Mouse (Mus musculus) myocyte (in vitro differentiated cells): Measurements from ENCODE around the gene Mars2.

ENCODE experiments used
- MYOD1 ChIP-seq, 3 experiments: IDR thresholded peaks; one replicate each; pipeline ENCODE4 v1.6.1; 2011; ENCODE audit warnings: control low read depth in 2 of 3, low read depth in 2 of 3, mild to moderate bottlenecking in 2 of 3, moderate library complexity in 1 of 3; ENCODE audit not compliant: insufficient read length in 2 of 3, control insufficient read depth in 1 of 3
- POLR2A ChIP-seq: IDR thresholded peaks from one replicate; pipeline ENCODE4 v1.6.1; 2011; ENCODE audit warnings: low read depth, mild to moderate bottlenecking, control low read depth, moderate library complexity; ENCODE audit not compliant: insufficient read length
- POLR2AphosphoS2 ChIP-seq: IDR thresholded peaks from one replicate; pipeline ENCODE4 v1.6.1; 2011; ENCODE audit warnings: low read depth, control low read depth; ENCODE audit not compliant: insufficient read length
- TCF12 ChIP-seq: IDR thresholded peaks from one replicate; pipeline ENCODE4 v1.6.1; 2011; ENCODE audit warnings: mild to moderate bottlenecking, control low read depth; ENCODE audit not compliant: poor library complexity, insufficient read depth, severe bottlenecking
- USF1 ChIP-seq: IDR thresholded peaks from one replicate; pipeline ENCODE4 v1.6.1; 2011; ENCODE audit warnings: low read depth, mild to moderate bottlenecking, control low read depth, moderate library complexity

DNA sequence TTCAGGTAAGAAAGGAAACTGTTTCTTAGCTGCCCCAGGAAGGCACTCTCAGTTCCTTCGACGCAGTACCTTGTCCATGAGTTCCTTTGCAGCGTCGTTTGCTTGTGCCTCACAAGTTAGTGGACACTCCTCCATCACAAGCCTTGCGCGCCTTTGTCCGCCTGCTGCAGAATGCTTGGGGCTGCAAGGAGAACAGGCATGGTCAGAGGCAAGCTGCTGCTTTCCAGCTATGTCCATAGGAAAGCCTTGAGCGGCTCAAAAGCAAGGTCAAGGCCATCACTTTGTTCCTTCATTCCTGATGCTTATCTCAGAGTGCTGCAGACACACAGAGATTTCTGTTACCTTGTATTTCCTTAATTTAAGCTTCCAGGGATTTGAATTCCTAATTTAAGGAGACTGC, 25.9 kb upstream of the Mars2 start:
- TF ChIP-seq POLR2AphosphoS2, result no peak
- TF ChIP-seq USF1, result no peak
- TF ChIP-seq TCF12, result no peak
- no peak for TF ChIP-seq POLR2A
- TF ChIP-seq MYOD1 (IDR thresholded peaks at IDR 0.05; ENCODE audit: control insufficient read depth in 1 of 3, insufficient read length in 2 of 3, low read depth in 2 of 3), result no peak
